Mouse (Mus musculus) megakaryocyte, embryonic 14.5 days (primary cell): Measurements from ENCODE around the gene Tle3.

Experiments used
- FLI1 ChIP-seq: IDR thresholded peaks from 2 replicates; pipeline ENCODE4 v1.6.1; 2012; ENCODE audit warnings: low read length, inconsistent platforms, mixed read lengths
- GATA1 ChIP-seq: IDR thresholded peaks from 3 replicates; pipeline ENCODE4 v1.6.1; 2012; ENCODE audit warnings: mixed read lengths, low read length, inconsistent platforms, borderline replicate concordance

GRCm38 (mm10) chr9:61339311-61339710 is 32.9 kb upstream of the Tle3 start:
- no peak for TF ChIP-seq GATA1
- no peak for TF ChIP-seq FLI1
